Mouse (Mus musculus): ENCODE results near the gene Stab1. TPM values are rescaled to one million over a fixed set of nuclear protein-coding genes. Genes with fewer than 3 reads are reported as not detected.

Gene Stab1
- total RNA-seq, 1 experiment: 2.0 TPM

DNA sequence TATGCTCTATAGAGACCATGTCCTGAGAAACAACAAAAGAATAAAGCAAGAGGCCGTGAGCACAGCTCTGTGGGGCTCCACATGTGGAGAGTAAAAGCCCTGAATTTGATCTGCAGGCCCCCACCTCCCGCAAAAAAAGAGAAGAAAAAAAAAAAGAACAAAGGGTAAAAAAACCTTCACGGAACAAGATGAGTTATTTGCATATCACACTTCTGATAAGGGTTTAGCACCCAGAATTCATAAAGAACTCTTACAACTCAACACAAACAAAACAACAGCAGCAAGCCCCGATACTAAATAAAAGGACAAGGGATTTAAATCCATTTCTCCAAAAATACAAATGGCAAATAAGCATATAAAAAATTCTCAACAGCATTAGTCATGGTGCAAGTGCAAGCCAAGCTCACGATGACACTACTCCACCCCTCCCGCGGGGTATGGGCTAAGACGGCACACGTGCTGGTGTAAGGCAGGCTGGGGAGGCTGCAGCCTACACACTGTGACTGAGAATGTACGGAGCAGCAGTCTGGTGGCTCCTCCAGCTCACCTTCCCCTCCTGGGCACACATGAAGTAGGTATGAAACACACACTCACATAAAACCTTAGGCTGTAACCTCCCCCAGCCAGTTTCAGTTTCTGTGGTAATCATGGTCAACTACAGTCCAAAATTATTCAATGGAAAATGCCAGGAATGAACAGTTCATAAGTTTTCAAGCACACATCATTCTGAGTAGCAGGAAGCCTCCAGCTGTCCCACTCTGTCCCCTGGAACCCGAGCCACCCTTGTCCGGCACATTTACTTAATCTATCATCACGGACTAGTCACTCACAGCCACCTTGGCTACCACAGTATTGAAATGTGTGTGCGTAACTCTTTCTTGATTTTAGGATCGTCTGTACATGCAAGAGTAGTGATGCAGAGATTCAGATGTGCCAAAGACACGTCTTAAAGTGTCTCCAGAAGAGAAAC lies 29.4 kb upstream of the Stab1 start:
- Histone ChIP-seq H3K36me3 (ENCODE audit: control insufficient read depth, insufficient read depth, low read length, poor library complexity, severe bottlenecking) (peaks cover 39% of the 10 kb centered on the region), H3K4me3 (ENCODE audit: insufficient read depth in 1 of 2, low read depth in 1 of 2, low read length in 2 of 2, poor library complexity in 1 of 2, severe bottlenecking in 1 of 2) (no peak overlapping the region), H3K9ac (ENCODE audit: insufficient read depth, low read depth, low read length, poor library complexity, severe bottlenecking) (peak overlapping the region; percentile 14; the same call in 1 of the 2 replicates), H3K27ac (ENCODE audit: insufficient read depth, low read depth, low read length, poor library complexity, severe bottlenecking) (no peak overlapping the region), H3K9me3 (ENCODE audit: control insufficient read depth, insufficient read depth, low read depth, low read length) (no peaks in the 10 kb centered on the region), H3K4me1 (ENCODE audit: control insufficient read depth in 2 of 2, insufficient read depth in 2 of 2, low read length in 2 of 2, poor library complexity in 1 of 2) (no peaks in the 10 kb centered on the region)
- in situ Hi-C loops (cut with MboI; ENCODE audit: low sequenced_read_pairs in 2 of 2, unreplicated experiment in 2 of 2): no loop called here
- no peak for DNase-seq (ENCODE audit: low read depth, low spot score)
- TF ChIP-seq HCFC1 (IDR thresholded peaks at IDR 0.05; ENCODE audit: borderline replicate concordance, insufficient read depth, low read length) (no peak), CHD2 (IDR thresholded peaks at IDR 0.05; ENCODE audit: low read depth, low read length) (no peak), ZNF384 (IDR thresholded peaks at IDR 0.05; ENCODE audit: low read depth, low read length) (no peak), MAFK (IDR thresholded peaks at IDR 0.05; ENCODE audit: insufficient read depth, low read depth, low read length) (no peak), ZC3H11A (IDR thresholded peaks at IDR 0.05; ENCODE audit: borderline replicate concordance, low read depth, low read length) (no peak)

DNA sequence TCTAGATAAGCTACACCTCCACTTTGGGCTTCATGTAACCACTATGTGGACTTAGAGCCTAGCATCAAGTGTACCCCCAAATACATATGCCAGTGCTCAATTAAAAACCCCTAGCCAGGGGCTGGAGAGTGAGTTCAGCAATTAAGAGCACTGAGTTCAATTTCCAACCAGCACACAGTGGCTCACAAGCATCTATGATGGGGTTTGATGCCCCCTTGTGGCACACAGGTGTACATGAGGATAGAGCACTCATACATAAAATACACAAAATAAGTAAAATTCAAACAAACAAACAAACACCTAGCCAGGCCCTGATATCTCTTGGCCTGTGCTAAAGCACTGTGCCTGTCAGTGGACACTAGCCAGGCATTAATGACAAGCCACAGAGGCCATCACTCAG lies 27.5 kb upstream of the Stab1 start:
- Histone ChIP-seq H3K36me3 (ENCODE audit: control insufficient read depth, insufficient read depth, low read length, poor library complexity, severe bottlenecking) (peaks cover 40% of the 10 kb centered on the region), H3K4me3 (ENCODE audit: insufficient read depth in 1 of 2, low read depth in 1 of 2, low read length in 2 of 2, poor library complexity in 1 of 2, severe bottlenecking in 1 of 2) (no peak overlapping the region), H3K9ac (ENCODE audit: insufficient read depth, low read depth, low read length, poor library complexity, severe bottlenecking) (no peak overlapping the region), H3K4me1 (ENCODE audit: control insufficient read depth in 2 of 2, insufficient read depth in 2 of 2, low read length in 2 of 2, poor library complexity in 1 of 2) (no peaks in the 10 kb centered on the region), H3K9me3 (ENCODE audit: control insufficient read depth, insufficient read depth, low read depth, low read length) (no peaks in the 10 kb centered on the region), H3K27ac (ENCODE audit: insufficient read depth, low read depth, low read length, poor library complexity, severe bottlenecking) (no peak overlapping the region)
- in situ Hi-C loops (cut with MboI; ENCODE audit: low sequenced_read_pairs in 2 of 2, unreplicated experiment in 2 of 2): no loop called here
- TF ChIP-seq CHD2 (IDR thresholded peaks at IDR 0.05; ENCODE audit: low read depth, low read length): no peak
- no peak for TF ChIP-seq MAFK (IDR thresholded peaks at IDR 0.05; ENCODE audit: insufficient read depth, low read depth, low read length)
- TF ChIP-seq HCFC1 (IDR thresholded peaks at IDR 0.05; ENCODE audit: borderline replicate concordance, insufficient read depth, low read length): no peak
- no peak for TF ChIP-seq ZC3H11A (IDR thresholded peaks at IDR 0.05; ENCODE audit: borderline replicate concordance, low read depth, low read length)
- TF ChIP-seq ZNF384 (IDR thresholded peaks at IDR 0.05; ENCODE audit: low read depth, low read length): no peak
- no peak for DNase-seq (ENCODE audit: low read depth, low spot score)

DNA sequence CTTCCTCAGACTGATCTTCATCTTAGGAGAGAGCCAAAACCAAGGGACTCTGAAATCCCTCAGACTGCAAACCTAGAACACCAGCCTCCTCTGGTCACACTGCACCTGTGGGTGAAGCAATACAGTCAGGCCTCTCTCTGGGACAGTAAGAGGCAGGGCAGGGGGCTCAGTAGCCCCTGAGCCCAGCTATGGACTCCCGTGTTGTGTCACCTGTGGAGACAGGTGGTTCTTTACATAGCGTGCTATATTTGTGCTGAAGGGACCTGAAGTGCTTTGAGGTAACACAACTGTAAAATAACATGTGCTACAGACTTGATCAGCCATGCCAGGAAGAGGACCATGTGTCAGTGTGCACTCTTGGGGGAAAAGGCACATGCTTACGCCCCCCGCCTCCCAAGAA lies 27.1 kb upstream of the Stab1 start:
- H3K9ac ChIP-seq (ENCODE audit: insufficient read depth, low read depth, low read length, poor library complexity, severe bottlenecking): no peak overlapping the region
- peaks cover 42% of the 10 kb centered on the region for H3K36me3 ChIP-seq (ENCODE audit: control insufficient read depth, insufficient read depth, low read length, poor library complexity, severe bottlenecking)
- no peaks in the 10 kb centered on the region for H3K4me1 ChIP-seq (ENCODE audit: control insufficient read depth in 2 of 2, insufficient read depth in 2 of 2, low read length in 2 of 2, poor library complexity in 1 of 2)
- H3K4me3 ChIP-seq (ENCODE audit: insufficient read depth in 1 of 2, low read depth in 1 of 2, low read length in 2 of 2, poor library complexity in 1 of 2, severe bottlenecking in 1 of 2): no peak overlapping the region
- in situ Hi-C loops (cut with MboI; ENCODE audit: low sequenced_read_pairs in 2 of 2, unreplicated experiment in 2 of 2): no loop called here
- H3K9me3 ChIP-seq (ENCODE audit: control insufficient read depth, insufficient read depth, low read depth, low read length): no peaks in the 10 kb centered on the region
- H3K27ac ChIP-seq (ENCODE audit: insufficient read depth, low read depth, low read length, poor library complexity, severe bottlenecking): no peak overlapping the region
- TF ChIP-seq ZNF384 (IDR thresholded peaks at IDR 0.05; ENCODE audit: low read depth, low read length): no peak
- TF ChIP-seq CHD2 (IDR thresholded peaks at IDR 0.05; ENCODE audit: low read depth, low read length): no peak
- no peak for DNase-seq (ENCODE audit: low read depth, low spot score)

DNA sequence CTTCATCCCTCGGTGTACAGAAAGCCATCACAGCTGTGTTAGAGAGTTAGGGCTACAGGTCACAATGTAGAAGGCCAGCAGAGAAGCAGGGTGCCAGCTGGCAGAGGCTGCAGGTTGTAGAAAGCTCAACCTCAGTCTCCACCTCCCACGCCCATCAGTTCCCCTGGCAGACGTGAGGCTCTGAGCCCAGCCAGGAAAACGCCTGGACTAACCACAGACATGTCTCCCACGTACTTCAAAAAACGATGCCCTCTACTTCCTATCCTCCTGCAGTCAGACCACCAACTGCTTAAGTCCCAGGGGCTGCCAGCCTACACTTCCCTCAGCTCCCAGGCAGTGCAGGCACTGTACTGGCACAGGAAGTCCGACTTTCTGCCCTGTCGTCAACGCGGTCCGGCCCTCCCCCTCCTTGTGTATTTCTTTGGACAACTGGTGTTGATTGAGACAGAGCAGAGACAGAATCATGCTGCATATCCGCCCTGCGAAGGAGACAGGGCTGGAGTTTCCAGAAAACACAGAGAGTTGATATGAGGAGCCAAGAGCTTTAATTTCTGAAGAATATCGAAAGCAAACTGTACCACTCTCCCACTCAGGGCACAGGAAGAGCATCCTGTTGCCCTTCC lies 26.6 kb upstream of the Stab1 start:
- Histone ChIP-seq H3K4me1 (ENCODE audit: control insufficient read depth in 2 of 2, insufficient read depth in 2 of 2, low read length in 2 of 2, poor library complexity in 1 of 2) (no peaks in the 10 kb centered on the region), H3K4me3 (ENCODE audit: insufficient read depth in 1 of 2, low read depth in 1 of 2, low read length in 2 of 2, poor library complexity in 1 of 2, severe bottlenecking in 1 of 2) (no peak overlapping the region), H3K9ac (ENCODE audit: insufficient read depth, low read depth, low read length, poor library complexity, severe bottlenecking) (no peak overlapping the region), H3K36me3 (ENCODE audit: control insufficient read depth, insufficient read depth, low read length, poor library complexity, severe bottlenecking) (peaks cover 44% of the 10 kb centered on the region), H3K27ac (ENCODE audit: insufficient read depth, low read depth, low read length, poor library complexity, severe bottlenecking) (no peak overlapping the region), H3K9me3 (ENCODE audit: control insufficient read depth, insufficient read depth, low read depth, low read length) (no peaks in the 10 kb centered on the region)
- in situ Hi-C loops (cut with MboI; ENCODE audit: low sequenced_read_pairs in 2 of 2, unreplicated experiment in 2 of 2): no loop called here
- TF ChIP-seq MAFK (IDR thresholded peaks at IDR 0.05; ENCODE audit: insufficient read depth, low read depth, low read length): no peak
- TF ChIP-seq HCFC1 (IDR thresholded peaks at IDR 0.05; ENCODE audit: borderline replicate concordance, insufficient read depth, low read length): no peak
- no peak for TF ChIP-seq CHD2 (IDR thresholded peaks at IDR 0.05; ENCODE audit: low read depth, low read length)
- TF ChIP-seq ZC3H11A (IDR thresholded peaks at IDR 0.05; ENCODE audit: borderline replicate concordance, low read depth, low read length): no peak
- TF ChIP-seq ZNF384 (IDR thresholded peaks at IDR 0.05; ENCODE audit: low read depth, low read length): no peak
- DNase-seq (ENCODE audit: low read depth, low spot score): no peak

Data from ES-E14 (cell line).